Mouse (Mus musculus) stomach, postnatal 0 days (tissue): Measurements from ENCODE around the gene Haus2.

Experiments
- CTCF ChIP-seq: IDR thresholded peaks from 2 replicates; pipeline ENCODE4 v1.5.1; 2016; ENCODE audit warnings: antibody characterized with exemption, low read depth, mild to moderate bottlenecking, moderate library complexity
- EP300 ChIP-seq: optimal IDR thresholded peaks from 2 replicates; pipeline ENCODE3; 2016; ENCODE audit warnings: antibody characterized with exemption

DNA sequence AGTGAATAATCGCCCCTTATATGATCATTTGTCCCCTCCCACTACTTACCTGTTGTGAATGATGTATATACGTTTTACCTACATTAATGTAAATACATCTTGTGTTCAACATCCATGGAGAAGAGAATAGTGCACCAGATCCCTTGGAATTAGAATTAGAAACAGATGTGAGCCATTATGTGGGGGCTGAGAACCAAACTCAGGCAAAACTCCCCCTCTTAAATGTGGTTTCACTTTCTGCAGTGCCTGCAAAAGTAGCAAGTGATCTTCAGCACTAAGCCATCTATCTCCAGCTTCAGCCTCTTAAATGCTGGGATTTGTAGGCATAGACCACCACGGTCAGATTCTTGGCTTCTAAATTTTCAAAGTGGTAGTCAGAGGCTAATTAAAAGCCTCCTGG, 34.1 kb upstream of the Haus2 start:
- TF ChIP-seq EP300 (no peak), CTCF (no peak)
